In the genomic region with DNA sequence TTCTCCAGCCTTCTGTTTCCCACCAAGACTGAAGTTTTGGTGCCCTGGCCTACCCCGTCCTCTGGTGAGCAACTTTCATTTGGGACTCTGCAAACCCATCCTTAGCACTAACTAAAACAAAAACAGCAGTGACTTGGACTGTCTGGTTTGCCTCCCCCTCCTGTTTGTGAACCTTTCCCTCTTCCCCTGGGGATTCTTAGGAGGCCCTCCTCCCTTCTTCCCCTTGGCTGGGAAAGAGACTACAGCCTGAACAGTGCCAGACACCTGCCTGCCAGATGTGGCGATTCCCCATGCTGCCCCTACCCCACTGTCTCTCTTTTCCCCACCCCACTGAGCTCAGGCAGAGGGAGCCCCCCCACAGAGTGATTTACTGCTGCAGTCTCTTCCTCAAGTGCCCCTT, we compare ENCODE assay signal across 8 mouse cellular contexts. TPM values are rescaled to one million over a fixed set of nuclear protein-coding genes. Genes with fewer than 3 reads are reported as not detected.
DNase-seq lines count a peak whose midpoint lies in the region; ATAC-seq lines count a peak whose summit lies in the region.

No protein-coding gene starts in this region.

- DNase-seq in kidney, postnatal 36 days: no peak
- DNase-seq in cerebellum, adult 11 months: no peak
- DNase-seq in adrenal gland, adult 18-20 months (ENCODE audit: low spot score in 2 of 2): no peak
- no peak for DNase-seq in natural killer cell, adult 2 months (ENCODE audit: low spot score in 2 of 2)

- H3K27me3 ChIP-seq in kidney, embryonic 15.5 days: no peaks in the 10 kb centered on the region
- no peaks in the 10 kb centered on the region for H3K27me3 ChIP-seq in embryonic facial prominence, embryonic 13.5 days
- no peaks in the 10 kb centered on the region for H3K27me3 ChIP-seq in intestine, embryonic 15.5 days (replicated peaks)
- no peaks in the 10 kb centered on the region for H3K27me3 ChIP-seq in neural tube, embryonic 13.5 days

- H3K27ac ChIP-seq in kidney, embryonic 15.5 days: peak overlapping the region; percentile 98
- peak overlapping the region; percentile 98 for H3K27ac ChIP-seq in embryonic facial prominence, embryonic 13.5 days
- H3K27ac ChIP-seq in intestine, embryonic 15.5 days: peak overlapping the region; percentile 79
- H3K27ac ChIP-seq in neural tube, embryonic 13.5 days (replicated peaks): peak overlapping the region; percentile 99

- H3K4me2 ChIP-seq in kidney, embryonic 15.5 days: peak overlapping the region; percentile 49; the same call in 1 of the 2 replicates
- H3K4me2 ChIP-seq in embryonic facial prominence, embryonic 13.5 days: peak overlapping the region; percentile 59
- 0 out of 2 replicates have a peak overlapping the region, but pooled peaks have one; percentile 36 for H3K4me2 ChIP-seq in intestine, embryonic 15.5 days (replicated peaks)
- peak overlapping the region; percentile 51 for H3K4me2 ChIP-seq in neural tube, embryonic 13.5 days

- peaks cover 24% of the 10 kb centered on the region for H3K36me3 ChIP-seq in kidney, embryonic 15.5 days
- peaks cover 27% of the 10 kb centered on the region for H3K36me3 ChIP-seq in embryonic facial prominence, embryonic 13.5 days
- peaks cover 12% of the 10 kb centered on the region; the same call in 1 of the 2 replicates for H3K36me3 ChIP-seq in intestine, embryonic 15.5 days
- no peaks in the 10 kb centered on the region; the same call in 1 of the 2 replicates for H3K36me3 ChIP-seq in neural tube, embryonic 13.5 days

- H3K9ac ChIP-seq in kidney, embryonic 15.5 days: 0 out of 2 replicates have a peak overlapping the region, but pooled peaks have one; percentile 0
- H3K9ac ChIP-seq in embryonic facial prominence, embryonic 13.5 days: no peak overlapping the region
- H3K9ac ChIP-seq in intestine, embryonic 15.5 days: no peak overlapping the region; the same call in 1 of the 2 replicates
- H3K9ac ChIP-seq in neural tube, embryonic 13.5 days: peak overlapping the region; percentile 79

- ATAC-seq in kidney, embryonic 15.5 days (replicated peaks; ENCODE audit: low FRiP score): no peak
- peak; percentile 32 for ATAC-seq in embryonic facial prominence, embryonic 13.5 days (ENCODE audit: insufficient number of reproducible peaks, insufficient read depth, low FRiP score, low TSS enrichment, low read depth)
- ATAC-seq in intestine, embryonic 15.5 days: no peak
- 0 out of 2 replicates have a peak, but pooled peaks have one; percentile 5 for ATAC-seq in neural tube, embryonic 13.5 days (ENCODE audit: low read depth)

- 10% methylated on average over 2 of the region's 2 CpGs for WGBS in kidney, embryonic 15.5 days
- WGBS in embryonic facial prominence, embryonic 13.5 days: 12% methylated on average over 2 of the region's 2 CpGs
- 22% methylated on average over 2 of the region's 2 CpGs for WGBS in intestine, embryonic 15.5 days
- WGBS in neural tube, embryonic 13.5 days: 5% methylated on average over 2 of the region's 2 CpGs

- peaks cover 94% of the 10 kb centered on the region for H3K4me1 ChIP-seq in kidney, embryonic 15.5 days
- H3K4me1 ChIP-seq in embryonic facial prominence, embryonic 13.5 days: peaks cover 94% of the 10 kb centered on the region
- H3K4me1 ChIP-seq in intestine, embryonic 15.5 days (replicated peaks): peaks cover 63% of the 10 kb centered on the region
- peaks cover 94% of the 10 kb centered on the region for H3K4me1 ChIP-seq in neural tube, embryonic 13.5 days (replicated peaks)

- H3K9me3 ChIP-seq in kidney, embryonic 15.5 days (replicated peaks): no peaks in the 10 kb centered on the region
- no peaks in the 10 kb centered on the region for H3K9me3 ChIP-seq in embryonic facial prominence, embryonic 13.5 days
- H3K9me3 ChIP-seq in intestine, embryonic 15.5 days: no peaks in the 10 kb centered on the region
- no peaks in the 10 kb centered on the region for H3K9me3 ChIP-seq in neural tube, embryonic 13.5 days

- H3K4me3 ChIP-seq in kidney, embryonic 15.5 days (replicated peaks): no peak overlapping the region
- H3K4me3 ChIP-seq in embryonic facial prominence, embryonic 13.5 days: no peak overlapping the region
- H3K4me3 ChIP-seq in intestine, embryonic 15.5 days (replicated peaks): no peak overlapping the region
- H3K4me3 ChIP-seq in neural tube, embryonic 13.5 days: no peak overlapping the region

RNA-seq across cellular contexts. Expression of gene Gpr84, which starts 9.4 kb away (rescaled TPM):
- 0.42 and 0.48 TPM in 2 replicates for polyA plus RNA-seq in kidney, embryonic 15.5 days (2015; fragmentation: Nextera tagmentation; extraction: Ambion mirVana)
- polyA plus RNA-seq in embryonic facial prominence, embryonic 13.5 days (2015; fragmentation: Nextera tagmentation; extraction: Ambion mirVana): 0.54 and 0.62 TPM in 2 replicates
- 0.20 and 0.29 TPM in 2 replicates for polyA plus RNA-seq in intestine, embryonic 15.5 days (2015; fragmentation: Nextera tagmentation; extraction: Ambion mirVana)
- 0.57 and 0.62 TPM in 2 replicates for polyA plus RNA-seq in neural tube, embryonic 13.5 days (2015; fragmentation: Nextera tagmentation; extraction: Ambion mirVana)
- not detected for total RNA-seq in adrenal gland, adult 18-20 months (2021)

RNA-seq across cellular contexts. Expression of gene Copz1, which starts 28.5 kb away (rescaled TPM):
- 298 and 300 TPM in 2 replicates for polyA plus RNA-seq in kidney, embryonic 15.5 days (2015; fragmentation: Nextera tagmentation; extraction: Ambion mirVana)
- polyA plus RNA-seq in embryonic facial prominence, embryonic 13.5 days (2015; fragmentation: Nextera tagmentation; extraction: Ambion mirVana): 254 and 287 TPM in 2 replicates
- 259 and 262 TPM in 2 replicates for polyA plus RNA-seq in intestine, embryonic 15.5 days (2015; fragmentation: Nextera tagmentation; extraction: Ambion mirVana)
- 214 and 224 TPM in 2 replicates for polyA plus RNA-seq in neural tube, embryonic 13.5 days (2015; fragmentation: Nextera tagmentation; extraction: Ambion mirVana)
- total RNA-seq in adrenal gland, adult 18-20 months (2021): 100 to 1,000 TPM; 138 to 150 TPM

RNA-seq across cellular contexts. Expression of gene Zfp385a, which starts 38.8 kb away (rescaled TPM):
- 12.5 and 14.4 TPM in 2 replicates for polyA plus RNA-seq in kidney, embryonic 15.5 days (2015; fragmentation: Nextera tagmentation; extraction: Ambion mirVana)
- polyA plus RNA-seq in embryonic facial prominence, embryonic 13.5 days (2015; fragmentation: Nextera tagmentation; extraction: Ambion mirVana): 10.9 and 12.2 TPM in 2 replicates
- polyA plus RNA-seq in intestine, embryonic 15.5 days (2015; fragmentation: Nextera tagmentation; extraction: Ambion mirVana): 5.6 TPM in 2 replicates
- 17.1 and 18.4 TPM in 2 replicates for polyA plus RNA-seq in neural tube, embryonic 13.5 days (2015; fragmentation: Nextera tagmentation; extraction: Ambion mirVana)
- 10 to 100 TPM; 12.4 to 16.9 TPM for total RNA-seq in adrenal gland, adult 18-20 months (2021)

RNA-seq across cellular contexts. Expression of gene Nfe2, which starts 42.8 kb away (rescaled TPM):
- 5.1 and 6.2 TPM in 2 replicates for polyA plus RNA-seq in kidney, embryonic 15.5 days (2015; fragmentation: Nextera tagmentation; extraction: Ambion mirVana)
- 2.4 and 2.9 TPM in 2 replicates for polyA plus RNA-seq in embryonic facial prominence, embryonic 13.5 days (2015; fragmentation: Nextera tagmentation; extraction: Ambion mirVana)
- 3.5 and 4.9 TPM in 2 replicates for polyA plus RNA-seq in intestine, embryonic 15.5 days (2015; fragmentation: Nextera tagmentation; extraction: Ambion mirVana)
- polyA plus RNA-seq in neural tube, embryonic 13.5 days (2015; fragmentation: Nextera tagmentation; extraction: Ambion mirVana): 1.3 and 1.9 TPM in 2 replicates
- under 1 TPM in 1 of 2 experiments, not detected in 1; 0.67 TPM for total RNA-seq in adrenal gland, adult 18-20 months (2021)

Comparison
In these comparisons a context has a peak if more than half of its experiments do, and no peak if none do; other contexts are left out.
1. ATAC-seq: peak in embryonic facial prominence, embryonic 13.5 days (single experiment) and neural tube, embryonic 13.5 days (single experiment); none in kidney, embryonic 15.5 days (single experiment) and intestine, embryonic 15.5 days (single experiment).
2. H3K9ac ChIP-seq: peak in kidney, embryonic 15.5 days (single experiment) and neural tube, embryonic 13.5 days (single experiment); none in embryonic facial prominence, embryonic 13.5 days (single experiment) and intestine, embryonic 15.5 days (single experiment).
3. Peak in every context shown above with its lines, with median percentiles within 50 percentile points of each other: H3K27ac ChIP-seq and H3K4me2 ChIP-seq.